Mouse (Mus musculus) G1E (cell line): ENCODE data around the gene Sec24d.

Experiments
- CTCF ChIP-seq: IDR thresholded peaks from 2 replicates; pipeline ENCODE4 v1.5.1; 2012; ENCODE audit warnings: low read depth, low read length, inconsistent platforms, mixed read lengths
- GATA1 ChIP-seq: IDR thresholded peaks from 2 replicates; pipeline ENCODE4 v1.6.1; 2012; ENCODE audit warnings: borderline replicate concordance, low read length, inconsistent platforms, mixed read lengths
- GATA2 ChIP-seq: IDR thresholded peaks from 2 replicates; pipeline ENCODE4 v1.6.1; 2012; ENCODE audit warnings: low read depth, low read length, inconsistent platforms, borderline replicate concordance
- POLR2AphosphoS5 ChIP-seq: IDR thresholded peaks from 2 replicates; pipeline ENCODE4 v1.6.1; 2012; ENCODE audit warnings: low read depth, low read length, inconsistent platforms; ENCODE audit not compliant: insufficient replicate concordance
- TAL1 ChIP-seq: conservative IDR thresholded peaks from 2 replicates; pipeline ENCODE4 v1.6.1; 2012; ENCODE audit warnings: low read depth, low read length, inconsistent platforms, mixed read lengths

- TF ChIP-seq CTCF (no peak), GATA1 (no peak), POLR2AphosphoS5 (no peak), TAL1 (no peak), GATA2 (no peak)
Measured at GRCm38 (mm10) chr3:123338666-123339195, 71.5 kb downstream of the Sec24d start.
